Mouse (Mus musculus): Measurements from ENCODE around the gene Ctnna3.
A peak's percentile ranks its signal among the peaks of the same experiment; 100 is the strongest.

The Ctnna3 gene

DNA sequence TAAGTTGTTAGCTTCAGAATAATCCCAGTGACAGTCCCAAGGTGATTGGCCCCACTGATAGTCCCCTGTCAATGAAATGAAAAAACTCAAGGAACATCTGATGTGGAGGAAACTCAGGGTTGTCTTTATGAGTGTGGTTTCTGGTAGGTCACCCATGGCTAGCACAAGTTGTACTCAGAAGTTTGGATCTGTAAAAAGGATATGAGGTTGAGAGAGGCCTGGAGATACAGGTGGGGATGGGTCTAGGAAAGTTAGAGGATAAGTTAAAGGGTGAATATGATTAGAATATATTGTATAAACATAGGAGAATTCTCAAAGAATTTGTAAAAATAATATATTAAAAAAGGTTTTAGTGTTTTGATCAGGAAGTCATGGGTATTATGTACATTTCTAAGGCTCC lies 497.4 kb downstream of the Ctnna3 start, which contains the start of gene Gm10118:
Gene Gm10118 (minus strand): TSS at position 101 of the 400 bp plus-strand sequence.
- no peak for DNase-seq (ENCODE audit: low spot score in 2 of 2)

DNA sequence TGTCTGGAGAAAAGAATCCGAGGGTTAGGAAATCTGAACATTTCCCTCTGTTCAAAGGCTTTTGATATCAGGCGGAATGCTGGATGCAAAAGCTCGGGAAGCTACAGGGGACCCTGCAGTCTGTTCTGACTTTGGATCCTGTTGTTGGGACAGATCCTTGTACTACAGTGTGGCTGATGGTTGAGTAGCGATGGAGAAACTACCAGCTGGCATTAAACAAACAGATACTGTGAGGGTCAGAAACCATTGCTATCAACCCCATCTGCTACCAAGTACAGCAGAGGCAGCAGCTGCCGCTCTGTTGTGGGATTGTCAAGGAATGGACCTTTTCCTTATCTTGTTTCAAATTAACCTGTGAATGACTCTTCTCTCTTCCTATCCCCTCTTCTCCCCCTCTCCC lies 504.0 kb downstream of the Ctnna3 start:
- DNase-seq (ENCODE audit: low spot score in 2 of 2), result no peak

GRCm38 (mm10) chr10:63945534-63945933 lies 515.6 kb downstream of the Ctnna3 start:
- DNase-seq (ENCODE audit: low spot score in 2 of 2), result no peak

GRCm38 (mm10) chr10:63947266-63947665 lies 517.4 kb downstream of the Ctnna3 start:
- peak; percentile 33 to 47 for DNase-seq (ENCODE audit: low spot score in 2 of 2)

DNA sequence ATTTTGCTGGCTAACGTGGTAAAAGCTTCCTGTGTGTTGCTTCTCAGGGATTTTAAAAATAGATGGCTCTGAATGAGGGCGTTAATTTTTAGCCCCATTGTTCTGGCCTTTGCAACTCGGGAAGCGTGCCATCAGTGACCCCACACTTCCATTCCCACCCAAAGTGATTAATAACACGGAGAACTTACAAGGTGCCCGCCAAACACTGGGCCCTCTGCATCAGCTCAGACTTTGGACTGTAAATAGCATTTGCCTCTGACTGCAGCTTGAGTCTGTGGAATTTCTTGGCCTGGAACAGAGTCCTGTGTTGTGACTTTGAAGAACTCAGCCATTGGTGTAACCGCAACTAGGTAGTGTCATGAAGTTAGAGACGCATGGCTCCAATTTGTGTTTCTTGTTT lies 521.0 kb downstream of the Ctnna3 start:
- no peak for DNase-seq (ENCODE audit: low spot score in 2 of 2)

GRCm38 (mm10) chr10:63951481-63951880 lies 521.6 kb downstream of the Ctnna3 start:
- DNase-seq (ENCODE audit: low spot score in 2 of 2), result no peak

DNA sequence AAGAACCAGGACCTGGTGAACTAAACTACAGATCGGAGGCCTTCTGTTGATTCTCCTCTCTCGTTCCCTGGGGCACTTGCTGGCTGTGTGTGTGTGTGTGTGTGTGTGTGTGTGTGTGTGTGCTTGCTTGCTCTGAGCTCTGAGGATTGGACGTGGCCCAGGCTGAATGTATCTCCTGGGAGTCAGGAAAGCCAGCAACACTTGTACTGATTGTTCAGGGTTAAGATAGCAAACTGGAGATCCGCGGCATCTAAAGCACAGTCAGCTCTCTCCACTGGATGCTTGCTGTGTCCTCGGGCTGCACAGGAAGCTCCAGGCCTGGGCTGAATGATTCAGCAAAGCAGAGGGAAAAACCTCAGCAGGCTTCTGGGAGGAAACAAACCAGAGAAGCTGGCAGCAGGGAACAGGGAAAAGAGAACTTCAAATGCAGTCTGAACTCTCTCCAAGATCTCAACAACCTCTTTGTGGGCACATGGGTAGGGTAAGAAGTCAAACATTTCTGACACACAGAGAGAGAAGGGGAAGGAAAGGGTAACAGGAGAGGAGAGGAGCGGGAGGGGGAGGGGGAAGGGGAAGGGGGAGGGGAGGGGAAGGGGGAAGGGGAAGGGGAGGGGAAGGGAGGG lies 524.5 kb downstream of the Ctnna3 start:
- DNase-seq (ENCODE audit: low spot score in 2 of 2), result no peak

DNA sequence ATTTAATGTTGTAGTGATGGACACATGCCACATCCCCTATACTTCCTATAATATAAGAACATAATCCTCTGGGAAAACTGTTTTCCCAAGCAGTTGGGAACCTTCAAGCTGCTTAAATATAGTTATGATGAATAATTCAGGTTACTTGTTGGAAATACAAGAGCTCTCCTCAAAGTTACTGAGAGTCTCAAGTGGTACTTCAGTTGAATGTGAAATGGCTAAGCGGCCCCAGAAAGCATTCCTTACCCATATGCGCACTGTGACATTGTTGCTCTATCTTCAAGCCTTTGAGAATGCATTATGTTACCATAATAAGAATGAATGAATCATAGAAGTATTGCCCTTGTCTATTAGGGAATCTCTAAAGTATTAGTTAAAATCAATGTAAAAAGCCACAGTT lies 542.4 kb downstream of the Ctnna3 start:
- no peak for DNase-seq (ENCODE audit: low spot score in 2 of 2)

- DNase-seq (ENCODE audit: low spot score in 2 of 2), result no peak
Observed at GRCm38 (mm10) chr10:63978101-63978500, 548.2 kb downstream of the Ctnna3 start.

DNA sequence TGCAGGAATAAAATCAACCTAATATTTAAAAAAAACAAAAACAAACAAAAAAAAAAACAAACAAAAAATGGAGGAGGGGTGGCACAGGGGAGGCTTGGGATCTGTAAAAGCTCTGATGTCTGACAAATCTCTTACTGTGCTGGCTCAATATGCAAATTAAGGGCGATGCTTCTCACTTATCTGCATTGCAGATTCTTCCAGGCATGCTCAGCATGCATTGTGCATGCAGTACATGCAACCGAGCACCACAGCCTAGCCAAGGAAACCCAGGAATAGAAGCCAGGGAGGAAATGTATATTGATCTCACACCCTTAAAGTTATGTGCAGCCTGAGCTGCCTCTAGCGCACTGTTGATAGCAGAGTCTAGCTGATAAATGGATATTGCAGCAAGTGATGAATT lies 548.6 kb downstream of the Ctnna3 start:
- DNase-seq (ENCODE audit: low spot score in 2 of 2), result no peak

- DNase-seq (ENCODE audit: low spot score in 2 of 2), result no peak
Observed at GRCm38 (mm10) chr10:63978969-63979368, 549.1 kb downstream of the Ctnna3 start.

DNA sequence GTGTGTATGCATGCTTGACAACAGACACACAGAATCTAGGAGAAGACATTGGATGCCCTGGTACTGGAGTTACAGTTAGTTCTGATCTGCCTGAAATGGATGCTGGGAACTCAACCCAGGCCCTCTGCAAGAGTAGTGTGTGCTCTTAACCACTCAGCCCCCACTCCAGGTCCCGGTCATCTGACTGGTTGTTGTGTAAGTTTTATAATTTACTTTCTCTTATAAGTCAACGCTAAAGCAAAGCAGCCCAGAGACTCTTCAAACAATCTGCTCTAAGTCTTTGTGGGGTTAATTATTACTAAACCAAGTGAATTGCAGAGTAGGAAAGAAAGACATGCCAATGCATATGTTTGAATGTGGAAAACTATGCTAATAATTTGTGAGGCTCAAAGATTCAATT lies 549.5 kb downstream of the Ctnna3 start:
- DNase-seq (ENCODE audit: low spot score in 2 of 2), result no peak

DNA sequence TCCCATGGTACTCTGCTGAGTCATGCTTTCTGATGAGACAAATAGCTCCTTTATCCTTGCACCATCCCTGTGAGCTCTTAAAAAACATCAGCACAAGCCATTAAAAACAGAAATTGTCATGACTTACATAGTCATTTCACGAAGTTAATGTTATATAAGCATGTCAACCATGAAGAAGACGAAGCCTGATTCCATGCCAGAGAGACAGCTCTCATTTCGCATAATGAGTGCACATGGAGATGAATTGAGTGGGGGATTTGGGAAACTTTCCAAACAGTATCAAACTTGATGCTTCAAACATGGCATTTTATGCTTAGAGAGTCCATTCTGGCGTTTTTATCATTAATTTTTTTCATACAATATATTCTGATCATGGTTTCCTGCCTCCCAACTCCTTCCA lies 555.7 kb downstream of the Ctnna3 start:
- DNase-seq (ENCODE audit: low spot score in 2 of 2), result no peak

DNA sequence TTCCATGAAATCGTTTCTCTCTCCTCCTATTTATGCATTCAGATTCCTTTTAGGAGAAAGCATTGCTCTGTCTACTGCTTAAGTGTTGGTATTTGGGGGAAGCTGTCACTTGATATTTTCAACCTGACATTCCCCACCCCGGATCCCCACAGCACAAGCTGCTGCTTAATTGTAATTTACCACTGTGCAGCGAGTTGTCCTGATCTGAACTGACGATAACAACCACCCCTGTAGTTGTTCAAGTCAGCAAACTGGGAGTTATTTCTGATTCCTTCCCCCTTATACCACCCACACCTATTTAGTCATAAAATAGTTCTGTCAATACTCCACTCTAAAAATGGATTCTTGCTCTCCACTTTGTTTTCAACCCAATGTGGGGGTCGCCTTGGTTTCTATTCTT lies 564.4 kb downstream of the Ctnna3 start:
- DNase-seq (ENCODE audit: low spot score in 2 of 2), result peak in 1 of 2 experiments; percentile 32

DNA sequence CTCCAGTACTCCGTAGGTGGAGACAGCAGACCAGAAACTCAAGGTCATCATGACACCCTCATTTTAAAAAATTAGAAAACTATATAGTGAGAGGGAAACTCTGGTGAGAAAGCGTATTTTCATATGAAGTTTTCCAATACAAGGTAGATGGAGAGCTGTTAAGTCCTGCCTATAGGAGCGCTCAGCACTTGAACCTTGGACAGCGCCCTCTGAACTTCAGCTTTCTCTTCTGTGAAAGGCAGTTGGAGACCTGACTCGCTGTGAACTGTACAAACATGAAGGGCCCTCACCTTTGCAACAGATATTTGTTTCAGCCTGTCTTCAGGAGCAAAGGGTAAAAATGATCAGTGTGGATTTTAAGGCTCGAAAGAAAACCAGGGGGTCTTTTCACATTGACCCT lies 571.6 kb downstream of the Ctnna3 start:
- no peak for DNase-seq (ENCODE audit: low spot score in 2 of 2)

DNA sequence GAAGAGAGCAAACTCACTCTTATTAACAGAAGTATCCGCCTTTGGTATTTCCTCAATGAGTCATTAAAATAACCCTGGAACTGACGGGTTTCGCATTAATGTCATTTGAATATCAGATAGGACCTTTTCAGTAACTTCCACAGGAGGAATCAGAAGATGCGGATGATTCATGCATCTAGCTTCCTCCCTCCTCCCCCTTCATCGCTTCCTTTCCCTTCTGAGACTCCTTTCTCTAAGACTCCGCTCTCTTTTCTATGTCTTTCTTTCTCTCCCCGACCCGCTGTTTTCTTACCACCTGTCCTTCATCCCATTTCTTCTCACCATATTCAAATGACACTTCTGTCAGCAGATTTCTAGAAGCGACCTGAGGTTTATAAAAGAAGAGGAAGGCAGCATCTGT lies 572.1 kb downstream of the Ctnna3 start:
- peak in 1 of 2 experiments; percentile 24 for DNase-seq (ENCODE audit: low spot score in 2 of 2)

GRCm38 (mm10) chr10:64020347-64020746 lies 590.4 kb downstream of the Ctnna3 start:
- no peak for DNase-seq (ENCODE audit: low spot score in 2 of 2)

GRCm38 (mm10) chr10:64023340-64023739 lies 593.4 kb downstream of the Ctnna3 start:
- peak; percentile 37 for DNase-seq (ENCODE audit: low spot score in 2 of 2)

DNA sequence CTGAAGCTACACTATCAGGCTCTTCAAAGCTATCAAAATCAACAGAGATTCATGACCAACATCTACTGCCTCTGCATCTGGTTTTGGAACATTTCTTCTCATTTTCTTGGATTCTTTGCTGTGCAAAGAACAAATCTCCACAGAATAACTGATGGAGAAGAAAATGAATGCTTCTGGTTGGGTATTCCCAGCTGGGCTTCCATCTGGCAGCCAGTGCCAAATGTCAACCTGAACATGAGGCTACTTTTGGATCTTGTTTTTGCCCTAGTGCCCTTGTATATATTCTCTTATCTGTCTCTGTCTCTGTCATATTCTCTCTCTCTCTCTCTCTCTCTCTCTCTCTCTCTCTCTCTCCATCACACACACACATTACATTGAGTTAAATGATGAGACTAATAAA lies 601.0 kb downstream of the Ctnna3 start:
- no peak for DNase-seq (ENCODE audit: low spot score in 2 of 2)

- DNase-seq (ENCODE audit: low spot score in 2 of 2), result peak; percentile 39 to 56
Observed at GRCm38 (mm10) chr10:64039760-64040535, 610.0 kb downstream of the Ctnna3 start.

- peak in 1 of 2 experiments; percentile 28 for DNase-seq (ENCODE audit: low spot score in 2 of 2)
Observed at GRCm38 (mm10) chr10:64041218-64041617, 611.3 kb downstream of the Ctnna3 start.

- no peak for DNase-seq (ENCODE audit: low spot score in 2 of 2)
Observed at GRCm38 (mm10) chr10:64041892-64042291, 612.0 kb downstream of the Ctnna3 start.

- peak in 1 of 2 experiments; percentile 52 for DNase-seq (ENCODE audit: low spot score in 2 of 2)
Observed at GRCm38 (mm10) chr10:64049151-64049550, 619.3 kb downstream of the Ctnna3 start.

Data from frontal cortex, postnatal 36 days (tissue).